Mouse (Mus musculus): ENCODE measurements around the gene Ndufc2. TPM values are rescaled to one million over a fixed set of nuclear protein-coding genes. Genes with fewer than 3 reads are reported as not detected.

Ndufc2 gene
- total RNA-seq, 1 experiment, result 233 TPM

DNA sequence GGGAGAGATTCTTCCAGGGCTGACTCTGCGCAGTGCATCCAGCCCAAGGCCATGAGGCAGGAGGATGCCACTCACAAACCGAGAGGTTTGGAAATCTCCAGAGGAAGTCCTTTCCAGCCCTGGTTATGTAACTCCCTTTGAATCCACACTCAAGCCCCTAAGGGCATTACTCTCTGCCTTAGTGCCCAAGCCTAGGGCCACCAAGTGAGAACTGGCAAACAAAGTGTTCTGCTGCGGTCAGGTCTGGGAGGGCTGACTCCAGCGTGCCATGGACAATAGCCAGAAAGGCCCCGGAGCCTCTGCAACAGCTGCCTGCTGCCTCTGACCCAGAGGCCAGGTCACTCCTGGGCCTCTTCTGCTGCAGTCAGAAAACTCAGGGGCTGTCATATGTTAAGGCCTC is 18.9 kb downstream of the Ndufc2 start:
- in situ Hi-C loops (cut with MboI; ENCODE audit: low sequenced_read_pairs in 2 of 2, unreplicated experiment in 2 of 2), result no loop called here

DNA sequence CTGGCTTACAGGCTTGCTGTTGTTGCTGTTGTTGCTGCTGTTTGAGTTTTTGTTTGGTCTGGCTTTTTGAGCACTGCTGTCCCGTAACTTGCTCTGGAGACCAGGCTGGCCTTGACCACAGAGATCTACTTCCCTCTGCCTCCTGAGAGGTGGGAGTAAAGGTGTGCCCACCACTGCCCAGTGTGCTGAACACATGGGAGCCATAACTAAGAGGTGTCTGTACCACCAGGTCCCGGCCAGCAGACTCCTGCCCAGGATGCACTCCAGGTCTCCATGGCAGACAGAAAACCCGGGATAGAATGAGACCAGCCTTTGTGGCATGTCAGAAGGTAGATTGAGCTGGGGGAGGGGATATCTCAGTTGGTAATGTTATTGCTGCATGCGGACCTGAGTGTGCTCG is 19.4 kb downstream of the Ndufc2 start:
- Histone ChIP-seq H3K36me3 (ENCODE audit: control insufficient read depth, insufficient read depth, low read length, poor library complexity, severe bottlenecking) (no peaks in the 10 kb centered on the region), H3K4me1 (ENCODE audit: control insufficient read depth in 2 of 2, insufficient read depth in 2 of 2, low read length in 2 of 2, poor library complexity in 1 of 2) (peaks cover 2 to 9% of the 10 kb centered on the region in 2 experiments; a peak in 1 of 4 replicates), H3K27ac (ENCODE audit: insufficient read depth, low read depth, low read length, poor library complexity, severe bottlenecking) (no peak overlapping the region), H3K4me3 (ENCODE audit: insufficient read depth in 1 of 2, low read depth in 1 of 2, low read length in 2 of 2, poor library complexity in 1 of 2, severe bottlenecking in 1 of 2) (no peak overlapping the region), H3K9ac (ENCODE audit: insufficient read depth, low read depth, low read length, poor library complexity, severe bottlenecking) (no peak overlapping the region), H3K9me3 (ENCODE audit: control insufficient read depth, insufficient read depth, low read depth, low read length) (no peaks in the 10 kb centered on the region)
- no peak for DNase-seq (ENCODE audit: low read depth, low spot score)
- in situ Hi-C loops (cut with MboI; ENCODE audit: low sequenced_read_pairs in 2 of 2, unreplicated experiment in 2 of 2), result no loop called here
- TF ChIP-seq CHD2 (IDR thresholded peaks at IDR 0.05; ENCODE audit: low read depth, low read length) (no peak), ZNF384 (IDR thresholded peaks at IDR 0.05; ENCODE audit: low read depth, low read length) (no peak), HCFC1 (IDR thresholded peaks at IDR 0.05; ENCODE audit: borderline replicate concordance, insufficient read depth, low read length) (no peak), MAFK (IDR thresholded peaks at IDR 0.05; ENCODE audit: insufficient read depth, low read depth, low read length) (no peak)

More for the DNA sequence above, 18.9 kb downstream of the Ndufc2 start:
- Histone ChIP-seq H3K9ac (ENCODE audit: insufficient read depth, low read depth, low read length, poor library complexity, severe bottlenecking) (no peak overlapping the region), H3K4me1 (ENCODE audit: control insufficient read depth in 2 of 2, insufficient read depth in 2 of 2, low read length in 2 of 2, poor library complexity in 1 of 2) (peaks cover 2 to 11% of the 10 kb centered on the region in 2 experiments; a peak in 1 of 4 replicates), H3K27ac (ENCODE audit: insufficient read depth, low read depth, low read length, poor library complexity, severe bottlenecking) (no peak overlapping the region), H3K36me3 (ENCODE audit: control insufficient read depth, insufficient read depth, low read length, poor library complexity, severe bottlenecking) (no peaks in the 10 kb centered on the region), H3K4me3 (ENCODE audit: insufficient read depth in 1 of 2, low read depth in 1 of 2, low read length in 2 of 2, poor library complexity in 1 of 2, severe bottlenecking in 1 of 2) (no peak overlapping the region), H3K9me3 (ENCODE audit: control insufficient read depth, insufficient read depth, low read depth, low read length) (no peaks in the 10 kb centered on the region)
- no peak for DNase-seq (ENCODE audit: low read depth, low spot score)
- TF ChIP-seq CHD2 (IDR thresholded peaks at IDR 0.05; ENCODE audit: low read depth, low read length) (no peak), MAFK (IDR thresholded peaks at IDR 0.05; ENCODE audit: insufficient read depth, low read depth, low read length) (no peak), ZNF384 (IDR thresholded peaks at IDR 0.05; ENCODE audit: low read depth, low read length) (no peak), ZC3H11A (IDR thresholded peaks at IDR 0.05; ENCODE audit: borderline replicate concordance, low read depth, low read length) (no peak), HCFC1 (IDR thresholded peaks at IDR 0.05; ENCODE audit: borderline replicate concordance, insufficient read depth, low read length) (no peak)

DNA sequence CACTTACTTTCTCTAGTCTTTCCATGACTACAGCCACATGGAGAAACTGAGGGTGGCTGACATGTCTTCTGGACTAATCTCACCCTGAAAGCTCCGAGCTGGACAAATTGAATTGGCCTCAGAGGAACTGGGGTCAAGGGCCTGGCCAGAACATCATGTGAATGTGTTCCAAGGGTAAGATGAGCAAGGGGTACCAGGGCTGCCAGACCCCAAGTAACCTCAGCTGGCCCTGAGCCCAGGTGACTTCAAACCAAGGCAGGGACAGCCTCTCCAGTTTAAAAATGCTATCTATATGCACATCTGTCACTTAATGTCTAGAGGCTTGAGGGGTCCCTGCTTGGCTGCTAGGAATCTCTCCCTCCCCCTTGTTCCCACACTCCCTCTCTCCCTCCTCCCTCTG is 20.6 kb downstream of the Ndufc2 start:
- peaks cover 0 to 7% of the 10 kb centered on the region in 2 experiments; a peak in 1 of 4 replicates for H3K4me1 ChIP-seq (ENCODE audit: control insufficient read depth in 2 of 2, insufficient read depth in 2 of 2, low read length in 2 of 2, poor library complexity in 1 of 2)
- no peaks in the 10 kb centered on the region for H3K36me3 ChIP-seq (ENCODE audit: control insufficient read depth, insufficient read depth, low read length, poor library complexity, severe bottlenecking)
- no peak for TF ChIP-seq HCFC1 (IDR thresholded peaks at IDR 0.05; ENCODE audit: borderline replicate concordance, insufficient read depth, low read length)
- TF ChIP-seq MAFK (IDR thresholded peaks at IDR 0.05; ENCODE audit: insufficient read depth, low read depth, low read length), result no peak
- no peak for TF ChIP-seq CHD2 (IDR thresholded peaks at IDR 0.05; ENCODE audit: low read depth, low read length)
- no peak for TF ChIP-seq ZNF384 (IDR thresholded peaks at IDR 0.05; ENCODE audit: low read depth, low read length)
- TF ChIP-seq ZC3H11A (IDR thresholded peaks at IDR 0.05; ENCODE audit: borderline replicate concordance, low read depth, low read length), result no peak
- in situ Hi-C loops (cut with MboI; ENCODE audit: low sequenced_read_pairs in 2 of 2, unreplicated experiment in 2 of 2), result no loop called here
- no peak overlapping the region for H3K9ac ChIP-seq (ENCODE audit: insufficient read depth, low read depth, low read length, poor library complexity, severe bottlenecking)
- DNase-seq (ENCODE audit: low read depth, low spot score), result no peak
- no peak overlapping the region for H3K4me3 ChIP-seq (ENCODE audit: insufficient read depth in 1 of 2, low read depth in 1 of 2, low read length in 2 of 2, poor library complexity in 1 of 2, severe bottlenecking in 1 of 2)
- no peak overlapping the region for H3K27ac ChIP-seq (ENCODE audit: insufficient read depth, low read depth, low read length, poor library complexity, severe bottlenecking)
- H3K9me3 ChIP-seq (ENCODE audit: control insufficient read depth, insufficient read depth, low read depth, low read length), result no peaks in the 10 kb centered on the region

DNA sequence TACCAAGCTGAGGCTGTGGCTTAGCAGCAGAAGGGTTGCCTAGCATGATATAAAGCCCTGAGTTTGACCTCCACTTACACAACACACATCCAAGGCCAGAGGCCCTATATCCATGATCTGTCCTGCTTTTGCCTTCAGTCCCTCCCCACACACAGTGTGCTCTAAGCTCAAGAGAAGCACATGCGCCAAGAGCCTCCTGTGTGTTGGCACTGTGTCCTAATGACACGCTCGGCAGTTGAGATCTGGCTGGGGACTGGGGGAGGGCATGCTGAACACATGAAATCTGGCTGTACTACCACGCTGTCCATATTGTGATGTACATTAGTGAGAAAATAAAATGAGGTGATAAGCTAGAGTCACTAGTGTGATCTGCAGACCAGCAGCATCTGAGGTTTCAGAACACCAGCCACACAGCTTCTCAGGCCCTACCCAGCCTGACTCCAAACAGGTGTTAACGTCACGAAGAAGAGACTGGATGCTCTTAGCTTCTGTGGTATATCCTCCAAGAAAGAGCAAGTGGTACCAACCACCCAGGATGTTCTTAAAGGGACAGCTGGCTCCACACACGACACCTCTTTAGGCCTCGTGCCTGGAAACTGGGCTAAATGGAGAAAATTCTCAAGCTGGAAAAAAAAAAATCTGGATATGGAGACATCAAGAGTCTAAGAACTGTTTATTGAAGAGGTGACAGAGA is 21.3 kb downstream of the Ndufc2 start:
- H3K9me3 ChIP-seq (ENCODE audit: control insufficient read depth, insufficient read depth, low read depth, low read length), result no peaks in the 10 kb centered on the region
- H3K4me1 ChIP-seq (ENCODE audit: control insufficient read depth in 2 of 2, insufficient read depth in 2 of 2, low read length in 2 of 2, poor library complexity in 1 of 2), result peaks cover 0 to 4% of the 10 kb centered on the region in 2 experiments; a peak in 1 of 4 replicates
- no peak overlapping the region for H3K9ac ChIP-seq (ENCODE audit: insufficient read depth, low read depth, low read length, poor library complexity, severe bottlenecking)
- H3K36me3 ChIP-seq (ENCODE audit: control insufficient read depth, insufficient read depth, low read length, poor library complexity, severe bottlenecking), result no peaks in the 10 kb centered on the region
- DNase-seq (ENCODE audit: low read depth, low spot score), result no peak
- no peak overlapping the region for H3K27ac ChIP-seq (ENCODE audit: insufficient read depth, low read depth, low read length, poor library complexity, severe bottlenecking)
- TF ChIP-seq HCFC1 (IDR thresholded peaks at IDR 0.05; ENCODE audit: borderline replicate concordance, insufficient read depth, low read length), result no peak
- TF ChIP-seq ZNF384 (IDR thresholded peaks at IDR 0.05; ENCODE audit: low read depth, low read length), result no peak
- TF ChIP-seq ZC3H11A (IDR thresholded peaks at IDR 0.05; ENCODE audit: borderline replicate concordance, low read depth, low read length), result no peak
- no peak for TF ChIP-seq CHD2 (IDR thresholded peaks at IDR 0.05; ENCODE audit: low read depth, low read length)
- TF ChIP-seq MAFK (IDR thresholded peaks at IDR 0.05; ENCODE audit: insufficient read depth, low read depth, low read length), result no peak
- in situ Hi-C loops (cut with MboI; ENCODE audit: low sequenced_read_pairs in 2 of 2, unreplicated experiment in 2 of 2), result no loop called here
- H3K4me3 ChIP-seq (ENCODE audit: insufficient read depth in 1 of 2, low read depth in 1 of 2, low read length in 2 of 2, poor library complexity in 1 of 2, severe bottlenecking in 1 of 2), result no peak overlapping the region
